Mouse (Mus musculus) stomach, postnatal 0 days (tissue): ENCODE results near the gene Tcf7l1. TPM values are rescaled to one million over a fixed set of nuclear protein-coding genes. Genes with fewer than 3 reads are reported as not detected.

Experiments
- ATAC-seq: fragments of 200-750 bp; cut with Nextera tagmentation; 2 replicates; pipeline ENCODE4 v1.8.0; 2017; ENCODE audit not compliant: low FRiP score, low TSS enrichment
- DNase-seq: peaks from one replicate; pipeline ENCODE4 v3.0.0-alpha.2; 2016; ENCODE audit warnings: low spot score
- H3K27ac ChIP-seq: fragments of 300-500 bp; sonication (generic); replicated peaks from 2 replicates; pipeline ENCODE4 v1.5.1; 2014; ENCODE audit warnings: mild to moderate bottlenecking, control low read depth
- H3K27me3 ChIP-seq: fragments of 300-500 bp; sonication (generic); 2 replicates; pipeline ENCODE4 v1.6.1; 2014; ENCODE audit warnings: low read length; ENCODE audit not compliant: control insufficient read depth, insufficient read depth
- H3K36me3 ChIP-seq: fragments of 300-500 bp; sonication (generic); 2 replicates; pipeline ENCODE4 v1.6.1; 2014; ENCODE audit warnings: low read length, mixed read lengths; ENCODE audit not compliant: control insufficient read depth, insufficient read depth
- H3K4me1 ChIP-seq: fragments of 300-500 bp; sonication (generic); replicated peaks from 2 replicates; pipeline ENCODE4 v1.6.1; 2014; ENCODE audit warnings: antibody characterized with exemption; ENCODE audit not compliant: control insufficient read depth, insufficient read depth
- H3K4me2 ChIP-seq: fragments of 300-500 bp; sonication (generic); replicated peaks from 2 replicates; pipeline ENCODE4 v1.6.1; 2014; ENCODE audit warnings: low read depth, mild to moderate bottlenecking, control low read depth, moderate library complexity
- H3K4me3 ChIP-seq: fragments of 300-500 bp; sonication (generic); 2 replicates; pipeline ENCODE4 v1.5.1; 2014; ENCODE audit warnings: low read depth, low read length, control low read depth
- H3K9ac ChIP-seq: fragments of 300-500 bp; sonication (generic); 2 replicates; pipeline ENCODE4 v1.6.1; 2014; ENCODE audit warnings: mild to moderate bottlenecking, low read length, control low read depth, mixed read lengths
- H3K9me3 ChIP-seq: fragments of 300-500 bp; sonication (generic); 2 replicates; pipeline ENCODE4 v1.6.1; 2016; ENCODE audit warnings: low read length; ENCODE audit not compliant: control insufficient read depth
- CTCF ChIP-seq: IDR thresholded peaks from 2 replicates; pipeline ENCODE4 v1.5.1; 2016; ENCODE audit warnings: antibody characterized with exemption, low read depth, mild to moderate bottlenecking, moderate library complexity
- EP300 ChIP-seq: optimal IDR thresholded peaks from 2 replicates; pipeline ENCODE3; 2016; ENCODE audit warnings: antibody characterized with exemption
- WGBS: fragments of 180-500 bp; shearing (Covaris S2); extraction: QIAGEN DNeasy Blood & Tissue Kit; methylation state at CpG from one replicate; pipeline ENCODE4 v1.1.7; 2014; 5-methylcytosine and 5-hydroxymethylcytosine counted together
- polyA plus RNA-seq: library from polyadenylated mRNA; unstranded; fragments of >200 nt; fragmentation: Nextera tagmentation; extraction: Ambion mirVana; gene quantifications from 2 replicates; pipeline ENCODE4 v1.2.1, GENCODE M21; 2015

Gene Tcf7l1
- polyA plus RNA-seq, 1 experiment from 2014 or later = 11.1 TPM

DNA sequence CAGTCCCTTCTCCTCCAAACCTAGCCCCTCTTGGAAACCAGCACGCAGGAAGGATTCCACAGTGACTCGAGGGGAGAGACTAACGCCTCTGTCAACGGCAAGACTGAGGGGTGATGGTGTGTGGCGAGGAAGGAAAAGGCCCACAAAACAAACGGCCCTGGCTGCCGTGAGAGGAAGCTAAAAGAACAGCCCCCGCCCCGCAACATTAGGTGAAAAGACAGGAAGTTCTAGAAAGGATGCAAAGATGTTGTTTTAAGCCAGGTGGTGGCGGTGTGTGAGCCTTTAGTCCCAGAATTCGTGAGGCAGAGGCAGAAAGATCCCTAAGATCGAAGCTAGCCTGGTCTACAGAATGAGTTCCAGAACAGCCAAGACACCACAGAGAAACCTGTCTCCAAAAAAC is 43.3 kb downstream of the Tcf7l1 start:
- H3K4me2 ChIP-seq = no peak overlapping the region
- H3K4me1 ChIP-seq = peaks cover 19% of the 10 kb centered on the region; the same call in 1 of the 2 replicates
- 58% methylated on average over 12 of the region's 12 CpGs for WGBS
- no peaks in the 10 kb centered on the region for H3K36me3 ChIP-seq
- ATAC-seq (no peak), DNase-seq (no peak)
- no peak for TF ChIP-seq EP300
- no peak for TF ChIP-seq CTCF
- H3K4me3 ChIP-seq = no peak overlapping the region
- H3K27ac ChIP-seq = no peak overlapping the region
- no peaks in the 10 kb centered on the region for H3K27me3 ChIP-seq
- no peaks in the 10 kb centered on the region for H3K9me3 ChIP-seq
- no peak overlapping the region for H3K9ac ChIP-seq

GRCm38 (mm10) chr6:72744144-72744800 is 44.8 kb downstream of the Tcf7l1 start:
- TF ChIP-seq EP300 (no peak), CTCF (no peak)
- no peaks in the 10 kb centered on the region for H3K36me3 ChIP-seq
- H3K9ac ChIP-seq = no peak overlapping the region
- H3K4me1 ChIP-seq = peaks cover 23% of the 10 kb centered on the region; the same call in 1 of the 2 replicates
- H3K27ac ChIP-seq = no peak overlapping the region
- no peaks in the 10 kb centered on the region for H3K27me3 ChIP-seq
- DNase-seq = no peak
- WGBS = 46% methylated on average over 10 of the region's 10 CpGs
- no peak overlapping the region for H3K4me2 ChIP-seq
- H3K4me3 ChIP-seq = no peak overlapping the region
- no peaks in the 10 kb centered on the region for H3K9me3 ChIP-seq
- ATAC-seq = no peak

DNA sequence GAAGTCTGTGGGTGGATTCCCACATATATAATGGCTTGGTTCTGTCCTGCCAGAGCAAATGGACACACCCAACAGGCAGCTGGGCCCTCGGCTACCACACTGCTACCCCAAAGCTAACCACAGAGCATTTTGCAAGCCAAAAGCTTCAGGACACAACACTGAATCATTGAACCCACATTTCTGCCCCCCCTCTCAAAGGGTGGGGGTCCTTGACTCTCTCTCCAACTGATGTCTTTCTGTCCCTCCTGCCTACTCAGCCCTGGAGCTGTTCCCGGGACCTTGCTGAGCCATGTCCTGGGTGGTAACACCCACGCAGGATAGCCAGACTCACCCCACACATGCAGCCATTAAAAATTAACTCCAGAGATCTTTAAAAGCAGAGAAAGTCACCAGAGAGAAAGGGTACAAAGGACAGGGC is 45.4 kb downstream of the Tcf7l1 start:
- Histone ChIP-seq H3K36me3 (no peaks in the 10 kb centered on the region), H3K4me1 (peaks cover 21% of the 10 kb centered on the region; the same call in 1 of the 2 replicates), H3K9me3 (no peaks in the 10 kb centered on the region), H3K27ac (no peak overlapping the region), H3K4me3 (no peak overlapping the region), H3K27me3 (no peaks in the 10 kb centered on the region), H3K4me2 (no peak overlapping the region), H3K9ac (no peak overlapping the region)
- ATAC-seq = 0 out of 2 replicates have a peak, but pooled peaks have one; percentile 18
- 26% methylated on average over 3 of the region's 3 CpGs for WGBS
- no peak for DNase-seq
- TF ChIP-seq EP300 (no peak), CTCF (no peak)

DNA sequence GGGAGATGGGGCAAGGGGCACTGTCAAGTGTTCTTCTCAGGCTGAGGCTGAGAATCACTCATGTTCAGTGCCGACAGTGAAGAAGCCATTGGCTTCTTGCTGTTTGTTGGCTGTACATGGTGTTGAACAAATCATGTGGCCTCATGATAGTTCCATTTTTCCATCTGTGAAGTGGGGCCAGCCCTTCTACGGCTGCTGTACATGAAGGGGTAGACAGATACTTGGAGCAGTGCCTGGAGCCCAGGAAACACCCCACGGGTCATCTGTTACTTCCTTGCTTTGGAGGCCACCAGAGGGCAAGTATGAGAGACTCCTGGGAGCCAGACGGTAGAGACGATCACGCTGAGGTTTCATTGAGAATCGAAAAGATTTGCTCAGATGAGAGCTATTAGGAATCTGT is 46.7 kb downstream of the Tcf7l1 start:
- ATAC-seq = no peak
- Histone ChIP-seq H3K9ac (no peak overlapping the region), H3K4me3 (no peak overlapping the region), H3K36me3 (no peaks in the 10 kb centered on the region), H3K27ac (no peak overlapping the region), H3K27me3 (no peaks in the 10 kb centered on the region), H3K4me1 (peaks cover 17% of the 10 kb centered on the region; the same call in 1 of the 2 replicates), H3K9me3 (no peaks in the 10 kb centered on the region), H3K4me2 (no peak overlapping the region)
- DNase-seq = no peak
- TF ChIP-seq EP300 = no peak
- TF ChIP-seq CTCF = no peak
- WGBS = 61% methylated on average over 7 of the region's 7 CpGs

DNA sequence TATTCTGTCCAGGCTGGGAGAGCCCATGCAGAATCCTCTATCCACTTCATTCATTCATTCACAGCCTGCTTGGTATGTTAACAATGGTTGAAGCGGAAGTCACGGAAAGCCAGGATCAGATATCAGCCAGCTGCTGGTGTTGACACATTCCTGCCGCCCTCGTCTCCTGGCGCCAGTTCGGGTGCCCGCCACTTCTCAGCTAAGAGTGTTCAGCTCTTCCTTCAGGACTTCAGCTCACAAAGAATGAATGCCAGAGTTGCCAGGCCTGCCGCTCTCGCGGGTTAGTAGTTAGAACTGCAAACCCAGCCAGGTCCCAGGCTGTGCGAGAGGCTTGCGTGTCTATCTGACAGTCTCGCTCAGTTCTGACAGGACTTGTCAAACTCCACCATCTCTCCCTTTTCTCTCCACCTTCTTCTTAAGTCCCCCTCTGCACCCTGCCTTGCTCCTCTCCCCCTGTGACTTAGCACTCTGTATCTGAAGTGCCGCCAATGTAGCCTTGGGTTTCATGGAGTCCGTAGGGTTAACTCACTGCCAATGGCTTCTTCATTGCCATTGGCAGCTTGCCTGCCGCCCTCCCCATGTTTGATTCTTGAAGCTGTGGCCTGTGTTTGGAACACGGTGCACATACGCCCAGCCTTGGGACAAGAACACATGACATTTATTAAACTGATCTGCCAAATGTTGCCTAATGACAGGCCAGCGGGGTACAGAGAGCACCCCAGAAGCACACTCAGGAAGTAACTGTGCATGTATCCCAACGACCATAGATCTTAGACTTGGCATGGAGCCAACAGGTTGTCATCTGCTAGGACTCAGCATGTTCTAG is 48.2 kb downstream of the Tcf7l1 start:
- Histone ChIP-seq H3K9ac (0 out of 2 replicates have a peak overlapping the region, but pooled peaks have one; percentile 18), H3K4me1 (peaks cover 18% of the 10 kb centered on the region; the same call in 1 of the 2 replicates), H3K36me3 (no peaks in the 10 kb centered on the region), H3K27me3 (no peaks in the 10 kb centered on the region), H3K9me3 (no peaks in the 10 kb centered on the region), H3K4me3 (no peak overlapping the region), H3K27ac (peak overlapping the region; percentile 50), H3K4me2 (peak overlapping the region; percentile 26; the same call in 1 of the 2 replicates)
- ATAC-seq = peak; percentile 70
- TF ChIP-seq CTCF (peak; percentile 58), EP300 (no peak)
- WGBS = 21% methylated on average over 20 of the region's 20 CpGs
- DNase-seq = peak; percentile 72

DNA sequence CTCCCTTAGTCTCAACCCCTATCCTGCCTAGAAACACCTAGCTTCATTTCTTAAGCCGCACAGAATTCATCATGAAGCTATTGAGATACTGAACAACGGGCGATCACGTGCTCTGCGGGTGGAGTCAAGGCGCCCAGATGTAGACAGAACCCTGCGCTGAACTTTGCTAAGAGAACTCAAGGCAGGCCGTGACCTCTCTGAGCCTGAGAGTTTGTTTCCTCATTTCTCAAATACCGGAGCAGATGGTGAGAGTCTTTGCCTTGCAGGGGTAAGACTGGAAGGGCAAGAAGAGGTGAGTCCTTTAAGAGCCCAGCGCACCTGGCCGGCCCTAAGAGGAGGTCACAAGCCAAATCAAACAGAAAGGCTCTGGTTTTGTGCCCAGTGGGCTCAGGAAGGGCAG is 52.2 kb downstream of the Tcf7l1 start:
- H3K9ac ChIP-seq = no peak overlapping the region
- H3K27ac ChIP-seq = no peak overlapping the region
- ATAC-seq = peak; percentile 74
- no peaks in the 10 kb centered on the region for H3K27me3 ChIP-seq
- DNase-seq = peak; percentile 72
- whole genome bisulfite sequencing = 51% methylated on average over 11 of the region's 11 CpGs
- H3K4me2 ChIP-seq = no peak overlapping the region
- H3K9me3 ChIP-seq = no peaks in the 10 kb centered on the region
- H3K4me1 ChIP-seq = 0 out of 2 replicates have a peak, but pooled peaks cover 12% of the 10 kb centered on the region
- no peak overlapping the region for H3K4me3 ChIP-seq
- no peak for TF ChIP-seq CTCF
- TF ChIP-seq EP300 = no peak
- no peaks in the 10 kb centered on the region for H3K36me3 ChIP-seq
